Mouse (Mus musculus): ENCODE measurements around the gene Cdc34b.
"Not testable (repeated sequence)": the region's sequence is repeated elsewhere in the genome, so short reads cannot be mapped to it uniquely, and the experiment has no call there.

The Cdc34b gene

GRCm38 (mm10) chr11:94741732-94742272 is at the start of gene Cdc34b:
Cdc34b (plus strand) TSS chr11:94741782.
- DNase-seq: no peak

- not testable (repeated sequence) for DNase-seq
Observed at GRCm38 (mm10) chr11:94692502-94692901, 49.1 kb upstream of the Cdc34b start.

DNA sequence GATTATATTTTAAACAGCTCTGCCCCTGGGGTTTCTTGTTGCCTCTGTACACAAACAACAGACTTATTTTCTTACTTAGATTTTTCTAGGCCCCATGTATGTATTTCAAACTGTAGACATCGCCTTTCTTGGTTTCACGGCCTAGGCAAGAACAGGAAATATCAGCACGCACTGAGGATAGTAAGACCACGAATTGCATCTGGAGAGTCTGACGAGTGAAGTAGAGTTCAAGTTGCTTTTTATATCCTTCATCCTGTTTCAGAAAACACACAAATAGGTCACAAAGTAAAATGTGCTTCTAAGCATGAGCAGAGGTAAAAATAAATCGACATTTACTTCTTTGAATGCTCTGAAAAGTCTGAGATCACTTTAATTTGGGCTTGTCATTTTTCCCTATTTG is 46.1 kb upstream of the Cdc34b start:
- no peak for DNase-seq

- DNase-seq: no peak
Observed at GRCm38 (mm10) chr11:94697140-94697539, 44.4 kb upstream of the Cdc34b start.

DNA sequence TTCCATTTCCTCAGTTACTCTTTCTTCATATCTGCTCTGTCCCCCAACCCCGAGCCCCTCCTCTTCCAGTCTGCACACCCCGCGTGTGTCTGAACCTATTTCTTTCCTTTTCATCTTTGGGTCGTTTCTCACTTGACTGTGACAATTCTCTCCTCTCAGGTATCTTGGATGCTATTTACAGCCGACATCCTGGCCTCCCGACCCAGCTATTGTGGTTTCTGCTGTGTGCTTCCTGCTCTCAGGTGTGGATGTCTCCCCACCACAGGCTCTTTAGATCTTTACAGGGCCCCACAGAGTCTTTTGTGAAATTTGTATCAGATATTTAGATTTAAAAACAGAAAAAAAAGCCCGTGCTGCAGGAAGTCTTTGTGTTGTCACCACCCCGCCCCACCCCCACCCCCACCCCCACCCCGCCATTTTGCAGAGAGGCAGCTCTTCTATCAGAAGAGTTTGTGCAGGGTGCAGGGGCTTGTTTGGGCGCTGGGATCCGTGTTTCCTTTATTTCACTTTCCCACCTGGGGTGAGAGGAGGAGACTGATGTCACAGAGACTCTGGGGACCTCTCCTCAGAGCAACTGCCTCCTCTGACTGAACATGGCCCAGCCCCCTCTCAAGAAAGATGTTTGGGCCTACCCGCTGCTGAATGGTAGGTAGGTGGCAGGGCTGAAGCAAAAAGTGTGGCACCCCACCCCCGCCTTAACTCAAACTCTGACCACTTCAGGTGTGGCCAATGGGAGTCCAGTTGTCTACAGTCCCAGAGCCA is 43.7 kb upstream of the Cdc34b start:
- DNase-seq: no peak

DNA sequence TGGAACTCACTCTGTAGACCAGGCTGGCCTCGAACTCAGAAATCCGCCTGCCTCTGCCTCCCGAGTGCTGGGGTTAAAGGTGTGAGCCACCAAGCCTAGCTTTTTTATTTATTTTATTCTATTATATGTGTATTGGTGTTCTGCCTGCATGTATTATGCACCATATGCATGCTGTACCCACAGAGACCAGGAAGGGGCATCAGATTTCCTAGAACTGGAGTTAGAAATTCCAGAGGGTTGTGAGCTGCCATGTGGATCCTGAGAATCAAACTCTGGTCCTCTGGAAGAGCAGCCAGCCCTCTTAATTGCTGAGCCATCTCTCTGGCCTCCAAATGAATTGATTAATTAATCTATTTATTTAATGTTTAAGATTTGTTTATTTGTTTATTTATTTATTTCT is 42.2 kb upstream of the Cdc34b start:
- no peak for DNase-seq

- DNase-seq: peak; percentile 20
Observed at GRCm38 (mm10) chr11:94701401-94702215, 40.0 kb upstream of the Cdc34b start.

DNA sequence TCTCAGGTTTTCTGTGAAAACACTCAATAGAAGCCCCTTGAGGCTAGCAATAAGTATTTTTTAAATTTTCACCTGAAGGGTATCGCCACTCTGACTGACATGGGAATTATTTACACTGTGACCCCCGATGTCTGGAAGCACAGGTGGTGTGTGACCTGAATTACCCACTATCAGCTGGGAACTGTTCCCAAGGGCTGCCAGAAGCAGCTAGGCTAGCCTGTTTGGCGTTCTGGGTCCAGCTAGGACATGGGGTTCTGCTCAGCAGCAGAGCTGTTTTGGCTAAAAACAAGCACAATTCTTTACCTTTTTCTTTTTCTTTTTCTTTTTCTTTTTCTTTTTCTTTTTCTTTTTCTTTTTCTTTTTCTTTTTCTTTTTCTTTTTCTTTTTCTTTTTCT is 39.4 kb upstream of the Cdc34b start:
- DNase-seq: peak in 1 of 2 experiments; percentile 16

DNA sequence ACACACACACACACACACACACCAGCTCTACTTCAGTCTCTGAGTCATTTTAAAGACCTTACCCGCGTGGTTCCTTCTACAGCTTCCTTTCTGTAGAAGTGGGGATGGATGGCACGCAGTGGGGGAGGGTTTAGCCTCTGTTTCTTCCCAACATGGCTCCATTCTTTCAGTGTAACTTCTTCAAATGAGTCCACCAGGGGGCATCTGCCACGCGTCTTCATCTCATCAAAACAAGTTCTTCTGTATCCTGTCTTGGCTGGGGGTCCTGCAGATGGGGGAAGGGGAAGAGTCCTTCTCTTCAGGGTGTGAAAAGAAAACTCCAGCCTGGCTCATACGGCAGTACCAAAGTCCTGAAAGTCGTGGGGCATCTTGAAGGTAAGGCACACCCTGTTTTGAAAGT is 37.6 kb upstream of the Cdc34b start:
- no peak for DNase-seq

- no peak for DNase-seq
Observed at GRCm38 (mm10) chr11:94704472-94704871, 37.1 kb upstream of the Cdc34b start, which contains the start of gene Gm11541. Gm11541 (minus strand) TSS chr11:94704499.

DNA sequence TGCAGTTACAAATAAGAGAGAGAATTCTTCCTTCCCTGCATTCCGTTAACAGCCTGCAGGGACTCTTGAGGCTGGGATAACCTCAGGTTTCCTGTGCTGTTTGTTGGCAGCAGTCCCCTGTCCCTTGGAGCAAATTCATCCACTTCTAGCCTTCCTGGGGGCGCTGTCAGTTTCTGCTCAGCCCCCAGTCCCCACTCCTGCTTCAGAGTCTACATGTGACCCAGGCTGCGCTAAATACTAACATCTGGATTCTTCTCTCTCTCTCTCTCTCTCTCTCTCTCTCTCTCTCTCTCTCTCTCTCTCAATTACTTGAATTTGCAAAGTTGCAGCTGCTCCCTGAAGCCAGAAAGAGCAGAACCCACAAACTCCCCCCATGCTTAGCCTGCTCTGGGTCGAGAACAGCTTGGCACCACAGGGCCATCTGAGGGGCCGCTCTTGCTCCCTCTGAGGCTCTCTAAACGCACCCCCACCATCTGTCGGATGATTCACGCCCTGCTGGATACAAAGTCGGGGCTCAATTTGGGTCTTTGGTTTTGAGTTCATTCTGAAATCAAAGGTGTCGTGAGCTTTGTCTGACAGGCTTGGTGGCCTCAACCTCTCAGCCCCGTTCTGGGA is 28.2 kb upstream of the Cdc34b start:
- no peak for DNase-seq

DNA sequence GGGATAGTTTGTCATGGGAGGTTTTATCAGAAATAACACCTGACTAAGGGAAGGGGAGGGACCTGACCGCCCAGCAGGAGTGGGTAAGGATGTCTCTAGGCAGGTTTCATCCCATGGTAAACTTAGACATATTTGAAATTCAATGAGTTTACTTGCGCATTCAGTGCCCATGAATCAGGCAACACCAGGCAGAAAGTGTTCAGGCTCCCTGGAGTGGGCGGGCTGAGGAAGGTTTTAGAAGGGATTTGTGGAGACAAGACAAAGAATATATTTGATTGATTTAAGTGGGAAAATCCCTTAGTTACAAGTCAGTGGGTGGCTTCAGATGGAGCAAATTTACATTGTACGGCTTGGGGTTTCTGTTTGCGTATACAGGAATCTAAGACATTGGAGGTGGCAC is 26.0 kb upstream of the Cdc34b start:
- DNase-seq: no peak

DNA sequence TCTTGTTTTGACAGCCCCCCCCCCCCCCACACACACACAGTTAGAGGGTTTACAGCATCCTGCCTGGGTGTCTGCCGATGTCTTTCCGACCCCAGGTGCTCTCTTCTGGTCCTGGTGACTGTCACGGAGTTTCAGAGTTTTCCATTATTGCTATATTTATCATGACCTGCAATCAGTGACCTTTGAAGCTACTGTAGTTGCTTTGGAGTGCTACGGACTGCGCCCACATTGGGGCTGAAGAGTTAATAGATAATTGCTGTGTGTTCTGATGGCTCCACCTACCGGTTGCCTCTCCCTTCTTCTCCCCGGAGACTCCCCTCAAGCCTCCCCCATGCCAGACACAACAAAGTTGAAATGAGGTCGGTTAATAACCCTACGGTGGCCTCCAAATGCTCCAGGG is 24.8 kb upstream of the Cdc34b start:
- DNase-seq: peak; percentile 35 to 38

DNA sequence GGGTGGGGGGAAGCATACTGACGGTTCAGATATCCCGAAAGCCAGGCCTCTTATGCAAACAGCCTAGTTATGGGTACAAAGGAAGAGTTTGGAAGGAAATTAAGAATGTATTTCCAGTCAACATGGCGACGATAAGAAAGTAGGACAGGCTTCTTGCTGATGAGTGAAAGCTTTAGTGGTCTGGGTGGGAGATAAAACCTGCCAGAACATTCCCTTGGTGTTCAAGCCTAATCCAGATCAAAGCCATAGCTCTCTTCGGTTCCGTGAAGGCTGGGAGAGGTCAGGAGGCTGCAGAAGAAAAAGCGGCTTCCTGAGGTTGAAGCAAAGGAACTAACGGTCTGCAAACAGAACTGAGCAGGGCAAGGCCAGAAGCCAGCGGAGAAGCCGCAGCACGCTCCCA is 24.3 kb upstream of the Cdc34b start:
- no peak for DNase-seq

GRCm38 (mm10) chr11:94718113-94718909 is 23.3 kb upstream of the Cdc34b start:
- no peak for DNase-seq

- no peak for DNase-seq
Observed at GRCm38 (mm10) chr11:94719216-94719615, 22.4 kb upstream of the Cdc34b start.

DNA sequence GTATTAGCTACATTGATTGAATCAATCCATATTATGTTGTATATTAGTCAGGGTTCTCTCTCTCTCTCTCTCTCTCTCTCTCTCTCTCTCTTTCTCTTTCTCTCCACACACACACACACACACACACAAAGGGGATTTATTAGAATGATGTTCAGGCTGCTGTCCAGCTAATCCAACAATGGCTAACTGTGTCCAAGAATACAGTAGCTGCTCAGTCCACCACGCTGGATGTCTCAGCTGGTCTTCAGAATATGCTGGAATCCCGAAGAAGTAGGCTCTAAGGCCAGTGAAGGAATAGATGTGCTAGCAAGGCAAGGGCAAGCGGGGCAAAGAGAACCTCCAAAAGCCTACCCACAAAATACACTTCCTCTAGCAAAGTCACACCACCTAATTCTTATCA is 14.3 kb upstream of the Cdc34b start:
- no peak for DNase-seq

DNA sequence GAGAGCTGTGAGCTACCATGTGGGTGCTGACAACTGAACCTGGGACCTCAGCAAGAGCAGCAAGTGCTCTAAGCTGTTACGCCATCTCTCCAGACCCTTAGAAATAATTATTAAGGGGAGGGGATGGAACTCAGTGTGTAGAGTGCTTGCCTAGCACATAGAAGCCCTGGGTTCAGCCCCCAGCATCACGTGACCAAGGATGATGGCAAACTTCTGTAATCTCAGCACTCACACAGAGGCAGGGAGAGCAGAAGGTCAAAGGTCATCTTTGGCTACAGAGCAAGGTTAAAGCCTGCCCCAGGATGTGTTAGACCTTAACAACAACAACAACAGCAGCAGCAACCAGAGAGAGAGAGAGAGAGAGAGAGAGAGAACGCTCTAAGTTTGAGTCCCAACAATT is 13.0 kb upstream of the Cdc34b start:
- no peak for DNase-seq

GRCm38 (mm10) chr11:94729565-94729964 is 12.0 kb upstream of the Cdc34b start:
- no peak for DNase-seq

DNA sequence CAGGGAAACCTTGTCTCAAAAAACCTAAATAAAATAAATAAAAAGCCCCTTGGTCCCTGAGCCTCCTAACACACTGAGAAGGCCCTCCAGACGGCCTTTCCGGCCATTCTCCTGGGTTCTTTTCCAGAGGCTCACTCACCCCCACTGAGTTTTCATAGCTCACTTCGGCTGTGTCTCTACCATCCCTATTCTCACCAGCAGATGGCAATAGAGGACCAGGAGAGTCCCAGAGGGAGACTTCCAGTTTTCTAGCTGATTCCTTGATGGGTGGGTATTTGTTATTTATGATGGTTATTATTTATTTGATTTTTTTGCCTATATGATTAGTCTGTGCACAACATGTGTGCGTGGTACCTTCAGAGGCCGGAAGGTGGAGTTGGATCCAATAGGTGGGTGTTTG is 11.3 kb upstream of the Cdc34b start:
- peak; percentile 56 to 63 for DNase-seq

GRCm38 (mm10) chr11:94731229-94731628 is 10.4 kb upstream of the Cdc34b start:
- no peak for DNase-seq

GRCm38 (mm10) chr11:94732773-94733172 is 8.8 kb upstream of the Cdc34b start:
- no peak for DNase-seq

GRCm38 (mm10) chr11:94735746-94736145 is 5.8 kb upstream of the Cdc34b start:
- no peak for DNase-seq
